Mouse (Mus musculus): ENCODE measurements around the gene Aanat.
"Not testable (repeated sequence)": the region's sequence is repeated elsewhere in the genome, so short reads cannot be mapped to it uniquely, and the experiment has no call there.

The Aanat gene

DNA sequence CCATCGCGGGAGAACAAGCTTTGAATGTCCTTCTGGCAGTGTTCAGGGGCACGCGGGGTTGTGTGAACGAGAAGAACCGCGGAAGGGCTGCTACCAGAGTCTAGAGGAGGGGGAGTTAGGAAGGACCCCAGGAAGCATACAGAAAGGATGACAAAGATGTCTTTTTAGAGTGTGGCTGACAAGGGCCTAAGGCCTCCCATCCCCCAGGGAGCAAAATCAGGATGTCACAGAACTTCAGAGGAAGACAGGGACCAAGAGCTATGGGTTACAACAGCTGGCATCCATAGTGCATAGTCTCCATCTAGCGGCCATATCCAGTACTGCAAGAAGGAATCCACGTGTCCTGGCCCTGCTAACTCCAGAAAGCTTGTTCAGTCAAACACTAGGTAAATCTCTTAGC, 42.5 kb downstream of the Aanat start:
- peak; percentile 97 for DNase-seq (ENCODE audit: low spot score)

DNA sequence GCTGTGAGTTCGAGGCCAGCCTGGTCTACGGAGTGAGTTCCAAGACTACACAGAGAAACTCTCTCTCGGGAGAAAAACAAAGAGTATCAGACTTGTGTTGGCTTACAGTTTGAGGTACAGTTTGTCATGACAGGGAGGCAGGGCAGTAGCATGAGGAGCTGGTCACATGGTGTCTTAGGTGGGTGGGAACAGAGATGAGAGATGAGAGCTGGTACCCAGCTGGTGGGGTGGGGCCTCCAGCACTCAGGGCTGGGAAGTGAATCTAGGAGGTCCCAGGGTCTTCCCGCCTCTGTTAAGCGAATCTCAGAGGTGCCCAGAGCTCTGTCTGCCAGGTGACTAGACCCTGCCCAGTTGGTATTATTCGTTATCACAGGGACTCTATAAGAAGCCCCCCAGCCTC, 43.2 kb downstream of the Aanat start:
- no peak for DNase-seq (ENCODE audit: low spot score)

- peak; percentile 45 for DNase-seq (ENCODE audit: low spot score)
Measured at GRCm38 (mm10) chr11:116630171-116630965, 44.1 kb downstream of the Aanat start.

- DNase-seq (ENCODE audit: low spot score), result peak; percentile 80
Measured at GRCm38 (mm10) chr11:116632962-116633361, 46.7 kb downstream of the Aanat start.

DNA sequence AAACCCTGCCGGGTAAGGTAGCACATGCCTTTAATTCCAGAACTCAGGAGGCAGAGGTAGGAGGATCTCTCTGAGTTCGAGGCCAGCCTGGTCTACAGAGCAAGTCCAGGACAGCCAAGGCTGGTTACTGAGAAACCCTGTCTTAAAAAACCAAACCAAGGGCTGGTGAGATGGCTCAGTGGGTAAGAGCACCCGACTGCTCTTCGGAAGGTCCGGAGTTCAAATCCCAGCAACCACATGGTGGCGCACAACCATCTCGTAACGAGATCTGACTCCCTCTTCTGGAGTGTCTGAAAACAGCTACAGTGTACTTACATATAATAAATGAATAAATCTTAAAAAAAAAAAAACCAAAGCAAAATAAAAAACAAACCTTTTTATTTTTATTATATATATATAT, 50.4 kb downstream of the Aanat start:
- DNase-seq (ENCODE audit: low spot score), result not testable (repeated sequence)

GRCm38 (mm10) chr11:116641168-116641567, 54.9 kb downstream of the Aanat start:
- DNase-seq (ENCODE audit: low spot score), result peak; percentile 56

- DNase-seq (ENCODE audit: low spot score), result no peak
Measured at GRCm38 (mm10) chr11:116641731-116642130, 55.5 kb downstream of the Aanat start.

DNA sequence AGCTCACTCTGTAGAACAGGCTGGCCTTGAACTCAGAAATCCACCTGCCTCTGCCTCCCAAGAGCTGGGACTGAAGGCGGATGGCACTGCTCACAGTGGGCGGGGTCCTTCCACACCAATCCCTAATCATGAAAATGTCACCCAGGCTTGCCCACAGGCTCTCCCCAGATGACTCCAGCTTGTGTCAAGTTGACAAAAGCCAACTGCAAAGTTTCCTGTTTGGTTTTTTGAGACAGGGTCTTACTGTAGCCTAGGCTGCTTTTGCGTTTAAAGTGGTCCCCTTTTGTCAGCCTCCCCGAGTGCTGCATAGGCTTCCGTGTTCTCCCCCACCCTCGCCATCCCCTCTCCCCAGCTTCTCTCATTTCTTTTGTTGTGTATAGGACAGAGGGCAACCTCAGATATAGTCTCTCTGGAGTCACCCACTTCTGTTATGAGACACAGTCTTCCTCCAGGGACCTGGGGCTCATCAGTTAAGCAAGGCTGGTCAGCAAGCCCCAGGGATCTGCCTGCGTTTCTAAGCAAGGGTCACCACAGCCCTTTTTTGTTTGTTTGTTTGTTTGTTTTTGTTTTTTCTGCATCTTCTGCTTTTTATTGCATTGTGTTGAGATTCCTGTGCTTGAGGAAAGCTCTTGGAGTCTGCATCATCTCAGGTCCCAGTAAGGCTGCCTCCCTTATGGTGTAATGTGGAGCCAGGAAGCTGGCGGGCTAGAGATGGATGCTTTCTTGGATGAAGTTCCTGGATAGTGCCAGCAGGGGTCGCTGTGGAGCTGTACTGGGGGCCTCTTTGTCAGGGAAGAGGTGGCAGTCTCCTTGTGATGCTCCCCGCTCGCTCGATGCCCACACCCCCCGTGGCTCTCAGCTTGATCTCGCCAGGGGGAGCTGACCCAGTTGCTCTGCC, 56.7 kb downstream of the Aanat start:
- DNase-seq (ENCODE audit: low spot score), result peak; percentile 92

DNA sequence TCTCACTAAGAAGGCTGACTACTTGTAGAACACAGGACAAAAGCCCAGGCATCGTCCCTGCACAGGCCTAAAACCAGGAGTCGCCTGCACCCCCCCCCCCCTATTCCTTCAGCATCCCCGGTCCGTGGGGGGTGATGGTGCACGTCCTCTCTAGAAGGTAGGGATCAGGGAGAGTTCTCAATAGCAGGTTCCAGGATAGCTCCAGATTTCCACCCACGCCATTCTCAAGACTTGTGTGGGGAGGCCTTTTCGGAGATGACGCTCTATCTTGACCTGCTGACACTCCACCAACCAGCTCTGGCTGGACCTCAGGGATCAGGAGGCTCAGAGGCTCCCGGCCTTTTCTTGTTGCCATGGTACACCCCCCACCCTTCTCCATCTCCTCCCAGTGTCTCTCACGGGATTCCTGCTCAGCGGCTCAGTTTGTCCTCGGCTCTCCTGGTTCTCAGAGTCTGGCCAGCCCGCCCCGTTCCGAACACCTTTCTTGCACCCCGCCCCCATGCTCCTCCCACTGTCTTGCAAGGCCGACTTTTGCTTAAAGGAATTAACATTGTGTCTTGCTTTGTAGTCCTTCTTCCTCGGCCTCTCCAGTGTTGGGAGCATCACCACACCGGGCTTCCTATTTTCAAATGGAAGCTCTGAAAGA, 57.5 kb downstream of the Aanat start:
- no peak for DNase-seq (ENCODE audit: low spot score)

DNA sequence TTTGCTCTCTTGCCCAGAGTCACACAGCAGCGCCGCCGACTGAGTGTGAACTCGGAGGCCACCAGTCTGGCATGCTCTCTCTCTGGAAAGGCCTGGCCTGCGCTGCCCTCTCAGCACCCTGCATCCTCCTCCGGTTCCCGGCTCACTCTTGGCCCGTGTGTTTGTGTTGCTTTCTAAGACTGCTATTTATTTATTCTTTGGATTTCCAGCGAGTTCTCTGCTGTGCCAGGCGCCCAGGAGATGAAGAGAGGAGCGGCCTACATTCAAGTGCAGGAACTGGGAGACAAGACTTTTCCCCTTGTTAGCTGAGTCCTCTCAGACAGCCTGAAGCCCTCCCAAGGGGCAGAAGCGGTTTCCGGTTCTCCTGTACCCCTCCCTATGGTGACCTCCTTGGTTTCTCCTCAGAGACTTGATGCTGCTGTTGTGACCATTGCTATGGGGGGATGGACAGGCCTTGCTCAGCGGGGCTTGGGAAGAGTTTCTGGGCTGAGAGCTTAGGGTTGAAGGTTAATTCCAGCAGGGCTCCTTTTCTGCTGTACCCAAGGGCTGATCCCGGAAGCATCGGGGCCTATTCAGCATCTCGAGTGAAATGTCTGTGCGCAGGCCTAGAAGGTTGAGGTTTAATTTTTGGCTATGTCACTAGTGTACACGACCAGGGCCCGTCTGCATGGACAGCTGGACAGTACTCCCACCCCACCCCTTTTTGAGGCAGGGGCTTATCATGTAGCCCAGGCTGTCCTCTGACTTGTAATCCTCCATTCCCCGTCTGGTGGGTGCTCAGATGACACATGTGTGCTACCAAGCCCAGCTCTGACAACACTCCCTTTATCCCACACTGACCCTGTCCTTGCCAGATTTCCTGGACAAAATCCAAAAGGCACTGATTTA, 58.2 kb downstream of the Aanat start:
- DNase-seq (ENCODE audit: low spot score), result peak; percentile 68

GRCm38 (mm10) chr11:116645446-116646110, 59.3 kb downstream of the Aanat start:
- DNase-seq (ENCODE audit: low spot score), result no peak

- DNase-seq (ENCODE audit: low spot score), result no peak
Measured at GRCm38 (mm10) chr11:116646136-116646535, 59.9 kb downstream of the Aanat start.

- no peak for DNase-seq (ENCODE audit: low spot score)
Measured at GRCm38 (mm10) chr11:116646771-116647170, 60.5 kb downstream of the Aanat start.
